Mouse (Mus musculus): ENCODE data around the gene 1810013L24Rik.
"Not testable (repeated sequence)": the region's sequence is repeated elsewhere in the genome, so short reads cannot be mapped to it uniquely, and the experiment has no call there.

Gene 1810013L24Rik

GRCm38 (mm10) chr16:8895301-8895700, 65.4 kb downstream of the 1810013L24Rik start:
- no peak for DNase-seq (ENCODE audit: extremely low read depth, low read depth)

- not testable (repeated sequence) for DNase-seq (ENCODE audit: extremely low read depth, low read depth)
Measured at GRCm38 (mm10) chr16:8906115-8906514, 76.2 kb downstream of the 1810013L24Rik start.
